Comparison of ENCODE assay signal across 18 mouse cellular contexts in genomic region chr14:105511826-105512225, GRCm38 (mm10).
"Had no signal": no experiment of that assay in that cellular context is flagged by ENCODE, and none has a peak within 500 bp of the region (broad histone marks: within the 10 kb centered on the region; RNA-seq: fewer than 3 reads in every experiment).

No protein-coding gene starts in this region.

- H3K4me1 ChIP-seq: midbrain, embryonic 10.5 days; midbrain, embryonic 12.5 days; neural tube, embryonic 12.5 days had no signal

- H3K4me3 ChIP-seq: midbrain, embryonic 10.5 days; midbrain, embryonic 12.5 days; myocyte; neural tube, embryonic 12.5 days had no signal

- ATAC-seq: midbrain, embryonic 16.5 days had no signal

- H3K27me3 ChIP-seq: midbrain, embryonic 12.5 days; neural tube, embryonic 12.5 days had no signal

- H3K9me3 ChIP-seq: midbrain, embryonic 12.5 days; neural tube, embryonic 12.5 days had no signal

- H3K36me3 ChIP-seq: midbrain, embryonic 10.5 days; midbrain, embryonic 12.5 days; neural tube, embryonic 12.5 days had no signal

- DNase-seq: lung, adult 18-20 months; lung, embryonic 14.5 days; lung, postnatal 10 days; lung, postnatal 4 days; midbrain, embryonic 14.5 days; retina, postnatal 1 day; right cerebral cortex, adult 18-20 months; right cerebral cortex, postnatal 25 days; right cerebral cortex, postnatal 4 days; spleen, adult 18-20 months; thymus, adult 18-20 months; thymus, postnatal 14 days; thymus, postnatal 36 days had no signal

- H3K27ac ChIP-seq: midbrain, embryonic 10.5 days; midbrain, embryonic 12.5 days; neural tube, embryonic 12.5 days had no signal

- H3K4me2 ChIP-seq: lung, embryonic 14.5 days; midbrain, embryonic 12.5 days; neural tube, embryonic 12.5 days had no signal

- H3K9ac ChIP-seq: lung, embryonic 14.5 days; midbrain, embryonic 12.5 days; neural tube, embryonic 12.5 days had no signal
